Mouse (Mus musculus): ENCODE measurements around the gene Gm21860.
"Not testable (repeated sequence)": the region's sequence is repeated elsewhere in the genome, so short reads cannot be mapped to it uniquely, and the experiment has no call there.

DNA sequence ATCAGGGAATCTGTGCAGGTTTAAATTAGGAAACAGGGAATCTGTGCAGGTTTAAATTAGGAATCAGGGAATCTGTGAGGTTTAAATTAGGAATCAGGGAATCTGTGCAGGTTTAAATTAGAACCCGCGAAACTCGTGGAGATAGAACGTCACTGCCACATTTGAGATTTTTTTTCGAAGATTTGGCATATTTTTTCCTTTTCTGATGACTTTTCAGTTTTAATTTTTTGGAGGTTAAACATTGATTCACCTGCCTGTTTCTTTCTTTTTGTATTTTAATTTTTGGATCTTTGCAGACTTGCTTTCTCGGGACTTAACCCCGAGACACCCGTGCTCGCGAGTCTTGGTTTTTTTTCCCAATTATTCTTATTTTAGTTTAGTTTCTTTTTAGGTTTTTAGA is 29.5 kb downstream of the Gm21860 start:
- not testable (repeated sequence) for TF ChIP-seq CHD1 (IDR thresholded peaks at IDR 0.05; ENCODE audit: low read depth, low read length); CTCF (IDR thresholded peaks at IDR 0.05 in 2 of 3, conservative IDR thresholded peaks at IDR 0.05 in 1 of 3; ENCODE audit: control insufficient read depth in 1 of 3, insufficient read depth in 1 of 3, low read depth in 2 of 3, low read length in 3 of 3, poor library complexity in 1 of 3, severe bottlenecking in 1 of 3); SIN3A (IDR thresholded peaks at IDR 0.05; ENCODE audit: low read length); UBTF (IDR thresholded peaks at IDR 0.05; ENCODE audit: borderline replicate concordance, insufficient read depth, low read depth, low read length); NELFE (IDR thresholded peaks at IDR 0.05; ENCODE audit: low read depth, low read length); GATA1 (IDR thresholded peaks at IDR 0.05; ENCODE audit: low read depth, low read length); ELF1 (IDR thresholded peaks at IDR 0.05; ENCODE audit: low read depth, low read length); POLR2A (IDR thresholded peaks at IDR 0.05; ENCODE audit: control insufficient read depth in 1 of 2, insufficient read depth in 1 of 2, low read depth in 1 of 2, low read length in 2 of 2, poor library complexity in 1 of 2); EP300 (IDR thresholded peaks at IDR 0.05; ENCODE audit: low read depth in 1 of 2, low read length in 2 of 2)
